Mouse (Mus musculus): ENCODE data around the gene Msantd3. TPM values are rescaled to one million over a fixed set of nuclear protein-coding genes. Genes with fewer than 3 reads are reported as not detected.
A peak's percentile ranks its signal among the peaks of the same experiment; 100 is the strongest.

The Msantd3 gene
- polyA plus RNA-seq, 1 experiment = 31.6 TPM

- H3K4me1 ChIP-seq (ENCODE audit: control insufficient read depth, insufficient read depth, insufficient read length, low read length) = peaks cover 4% of the 10 kb centered on the region; the same call in 1 of the 2 replicates
- no peak overlapping the region for H3K27ac ChIP-seq (replicated peaks; ENCODE audit: low read depth, low read length)
- H3K4me3 ChIP-seq (ENCODE audit: insufficient read depth, low read depth, low read length) = no peak overlapping the region
These were observed 6.2 kb downstream of the Msantd3 start for GRCm38 (mm10) chr4:48545966-48546365.

DNA sequence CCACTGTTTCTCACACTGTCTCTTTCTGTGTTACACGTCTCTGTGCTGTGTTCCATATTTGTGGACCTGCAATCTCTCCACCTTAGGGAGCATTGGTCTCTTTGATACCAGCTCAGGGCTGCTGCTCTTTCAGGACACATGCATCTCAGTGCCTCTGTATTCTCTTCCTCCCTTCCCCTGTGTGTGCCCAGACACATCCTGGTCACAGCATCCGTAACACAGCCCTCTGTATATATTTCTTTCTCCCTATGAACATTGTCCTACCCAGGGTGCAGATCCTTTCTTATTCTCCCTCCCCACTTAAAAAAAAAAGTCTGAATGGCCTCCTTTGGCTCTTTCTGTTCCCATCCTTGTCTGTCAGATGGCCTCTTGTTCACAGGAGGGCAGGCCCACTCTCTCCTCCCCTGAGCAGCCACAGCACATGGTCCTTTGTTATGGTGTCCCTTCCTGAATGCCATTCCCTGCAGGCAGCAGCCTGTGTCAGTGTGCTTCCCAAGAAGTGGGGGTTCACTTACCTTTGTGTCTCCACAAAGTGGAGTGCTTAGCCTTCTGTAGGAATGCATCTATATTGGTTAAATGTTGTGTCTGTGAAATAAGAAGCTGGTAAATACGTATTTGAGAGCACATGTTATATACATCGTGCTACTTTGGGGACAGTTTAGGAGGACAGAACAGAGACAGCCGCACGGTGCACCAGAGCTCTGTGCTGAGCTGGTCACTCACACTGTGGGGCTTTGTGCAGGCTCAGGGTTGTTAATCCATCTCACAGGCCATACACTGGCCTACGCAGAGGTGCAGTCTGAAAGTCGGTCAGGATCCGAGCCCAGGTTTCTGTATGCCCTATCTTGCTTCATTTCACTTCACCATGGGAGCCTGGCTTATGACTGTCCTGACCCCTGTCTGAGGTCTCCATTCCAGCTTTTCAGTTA lies 7.1 kb downstream of the Msantd3 start:
- peaks cover 4% of the 10 kb centered on the region; the same call in 1 of the 2 replicates for H3K4me1 ChIP-seq (ENCODE audit: control insufficient read depth, insufficient read depth, insufficient read length, low read length)
- no peak overlapping the region for H3K27ac ChIP-seq (replicated peaks; ENCODE audit: low read depth, low read length)

DNA sequence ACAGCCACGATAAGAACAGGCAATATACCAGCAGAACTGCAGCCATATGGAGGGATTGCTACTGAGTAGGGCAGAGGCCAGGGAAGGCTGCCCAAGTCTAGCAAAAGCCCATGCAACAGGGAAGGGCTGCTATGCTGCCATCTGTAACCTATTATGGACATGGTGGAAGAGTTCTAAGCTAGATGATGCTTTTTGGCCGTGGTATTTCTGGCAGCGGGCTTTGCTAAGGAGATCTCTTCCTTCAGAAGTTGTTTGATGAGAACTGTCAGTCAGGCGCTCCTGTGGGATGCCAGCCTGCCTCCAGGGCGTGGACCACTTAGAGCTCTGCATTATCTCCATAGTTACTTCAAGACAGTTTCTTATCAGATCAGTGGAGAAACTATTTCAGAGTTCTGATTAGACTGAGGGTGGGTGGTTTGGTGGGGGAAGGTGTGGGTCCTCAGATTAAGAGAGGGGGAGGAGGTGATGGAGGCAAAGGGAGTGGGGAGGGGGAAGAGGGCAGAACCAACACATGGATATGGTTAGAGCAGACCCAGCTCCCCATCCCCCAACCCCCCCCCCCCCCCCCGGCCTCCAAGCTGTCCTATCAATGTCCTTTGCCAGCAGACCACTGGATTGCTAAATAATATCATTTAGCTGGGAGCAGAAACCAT lies 8.8 kb downstream of the Msantd3 start:
- H3K4me1 ChIP-seq (ENCODE audit: control insufficient read depth, insufficient read depth, insufficient read length, low read length) = no peaks in the 10 kb centered on the region

More for the DNA sequence above, 7.1 kb downstream of the Msantd3 start:
- no peak overlapping the region for H3K4me3 ChIP-seq (ENCODE audit: insufficient read depth, low read depth, low read length)

DNA sequence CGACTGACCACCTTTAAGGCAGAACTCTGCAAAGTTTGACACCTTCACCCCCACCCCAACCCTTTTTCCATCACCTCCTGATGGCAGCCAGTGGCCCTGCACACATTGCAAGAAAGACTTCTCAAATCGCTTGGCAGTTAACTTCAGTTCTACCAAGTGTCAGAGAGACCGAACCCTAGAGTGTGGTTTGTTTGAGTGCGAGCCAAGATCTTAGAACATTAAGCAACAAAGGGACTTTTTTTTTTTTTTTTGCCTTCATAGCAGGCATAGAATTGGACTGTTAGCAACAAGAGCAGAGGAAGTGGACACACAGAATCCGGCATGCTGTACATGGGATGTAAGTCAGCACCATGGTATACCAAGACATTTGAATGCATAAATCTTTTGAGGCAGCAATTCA lies 9.9 kb downstream of the Msantd3 start:
- Histone ChIP-seq H3K4me3 (ENCODE audit: insufficient read depth, low read depth, low read length) (no peak overlapping the region), H3K4me1 (ENCODE audit: control insufficient read depth, insufficient read depth, insufficient read length, low read length) (no peaks in the 10 kb centered on the region), H3K27ac (replicated peaks; ENCODE audit: low read depth, low read length) (no peak overlapping the region)

More for the DNA sequence above, 8.8 kb downstream of the Msantd3 start:
- H3K27ac ChIP-seq (replicated peaks; ENCODE audit: low read depth, low read length) = no peak overlapping the region
- H3K4me3 ChIP-seq (ENCODE audit: insufficient read depth, low read depth, low read length) = no peak overlapping the region

DNA sequence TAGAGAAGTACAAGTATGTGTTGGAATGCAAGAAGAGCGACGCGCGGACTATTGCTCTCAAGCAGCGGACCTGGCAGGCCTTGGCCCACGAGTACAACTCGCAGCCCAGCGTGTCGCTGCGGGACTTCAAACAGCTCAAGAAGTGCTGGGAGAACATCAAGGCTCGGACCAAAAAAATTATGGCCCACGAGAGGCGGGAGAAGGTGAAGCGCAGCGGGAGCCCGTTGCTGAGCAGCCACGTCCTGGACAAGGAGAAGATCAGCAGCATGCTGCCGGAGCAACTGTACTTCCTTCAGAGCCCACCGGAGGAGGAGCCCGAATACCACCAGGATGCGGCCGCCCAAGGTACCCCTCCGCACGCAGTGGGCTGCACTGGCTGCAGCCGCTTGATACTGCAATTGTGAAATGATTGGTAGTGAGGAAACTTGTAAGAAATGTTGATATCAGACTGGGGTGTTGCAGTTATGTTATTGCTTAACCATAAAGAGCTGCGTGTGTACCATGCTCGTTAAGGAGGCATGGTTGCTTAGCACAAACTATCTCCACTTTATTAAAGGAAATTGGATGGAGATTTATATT lies 12.8 kb downstream of the Msantd3 start:
- H3K27ac ChIP-seq (replicated peaks; ENCODE audit: low read depth, low read length) = no peak overlapping the region
- no peak overlapping the region for H3K4me3 ChIP-seq (ENCODE audit: insufficient read depth, low read depth, low read length)
- no peaks in the 10 kb centered on the region for H3K4me1 ChIP-seq (ENCODE audit: control insufficient read depth, insufficient read depth, insufficient read length, low read length)

GRCm38 (mm10) chr4:48554132-48554531 lies 14.4 kb downstream of the Msantd3 start:
- Histone ChIP-seq H3K27ac (replicated peaks; ENCODE audit: low read depth, low read length) (no peak overlapping the region), H3K4me1 (ENCODE audit: control insufficient read depth, insufficient read depth, insufficient read length, low read length) (no peaks in the 10 kb centered on the region), H3K4me3 (ENCODE audit: insufficient read depth, low read depth, low read length) (no peak overlapping the region)

DNA sequence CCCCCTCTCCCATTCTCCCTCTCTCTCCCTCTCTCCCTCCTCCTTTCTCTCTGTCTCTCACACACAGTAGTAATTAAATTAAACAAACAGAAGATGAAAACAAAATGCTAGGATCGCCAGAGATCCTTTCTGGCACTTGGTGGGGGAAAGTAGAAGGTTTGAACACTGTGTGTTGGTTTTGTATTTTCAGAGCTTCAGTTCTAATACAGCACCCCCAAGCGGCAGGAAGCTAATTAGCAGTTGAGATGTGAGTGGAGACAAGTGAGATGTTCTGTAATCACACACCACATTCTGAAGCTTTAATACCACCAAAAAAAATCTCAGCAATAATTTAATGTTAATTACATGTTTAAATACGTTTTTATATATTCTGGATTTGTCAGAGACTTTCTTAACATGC lies 16.0 kb downstream of the Msantd3 start:
- Histone ChIP-seq H3K27ac (replicated peaks; ENCODE audit: low read depth, low read length) (no peak overlapping the region), H3K4me1 (ENCODE audit: control insufficient read depth, insufficient read depth, insufficient read length, low read length) (no peaks in the 10 kb centered on the region), H3K4me3 (ENCODE audit: insufficient read depth, low read depth, low read length) (no peak overlapping the region)

DNA sequence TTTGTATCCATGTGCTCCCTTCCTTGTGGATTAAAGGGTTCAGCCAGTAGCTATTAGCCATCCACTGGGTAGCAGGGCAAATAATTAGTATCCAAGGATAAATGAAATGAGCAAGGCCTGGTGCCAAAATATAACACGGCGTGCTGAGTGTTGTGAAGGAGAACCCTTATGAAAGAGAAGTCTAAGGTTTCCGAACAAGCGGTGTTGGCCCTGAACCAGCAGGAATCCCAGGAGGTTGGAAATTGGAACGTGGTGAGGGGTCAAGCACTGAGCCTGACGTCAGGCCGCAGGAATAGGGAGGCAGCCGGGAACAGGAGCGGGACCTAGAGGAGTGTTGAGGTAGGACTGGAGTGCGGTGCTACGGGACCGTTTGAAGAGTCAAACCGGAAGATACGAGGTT lies 19.9 kb downstream of the Msantd3 start:
- Histone ChIP-seq H3K27ac (replicated peaks; ENCODE audit: low read depth, low read length) (peak overlapping the region; percentile 89), H3K4me1 (ENCODE audit: control insufficient read depth, insufficient read depth, insufficient read length, low read length) (no peaks in the 10 kb centered on the region), H3K4me3 (ENCODE audit: insufficient read depth, low read depth, low read length) (peak overlapping the region; percentile 58)

DNA sequence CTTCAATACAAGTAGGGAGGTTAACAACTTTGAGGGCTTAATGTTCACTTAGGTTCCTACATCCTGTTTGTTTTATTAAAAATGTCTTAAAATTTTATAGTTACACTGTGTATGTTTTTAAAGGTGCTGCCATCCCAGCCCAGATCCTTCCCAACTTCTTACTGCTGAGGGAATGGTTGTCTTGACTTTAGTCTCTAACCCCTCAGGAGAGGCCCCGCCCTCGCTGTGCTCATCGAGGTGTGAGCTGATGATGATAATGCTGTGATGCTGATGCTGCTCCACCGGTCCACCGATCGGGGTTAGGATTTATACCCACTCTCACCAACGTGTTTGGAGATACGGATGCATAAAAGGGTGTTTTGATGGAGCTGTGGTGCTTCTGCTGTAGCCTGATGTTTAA lies 22.1 kb downstream of the Msantd3 start:
- Histone ChIP-seq H3K4me3 (ENCODE audit: insufficient read depth, low read depth, low read length) (no peak overlapping the region), H3K27ac (replicated peaks; ENCODE audit: low read depth, low read length) (no peak overlapping the region), H3K4me1 (ENCODE audit: control insufficient read depth, insufficient read depth, insufficient read length, low read length) (no peaks in the 10 kb centered on the region)

DNA sequence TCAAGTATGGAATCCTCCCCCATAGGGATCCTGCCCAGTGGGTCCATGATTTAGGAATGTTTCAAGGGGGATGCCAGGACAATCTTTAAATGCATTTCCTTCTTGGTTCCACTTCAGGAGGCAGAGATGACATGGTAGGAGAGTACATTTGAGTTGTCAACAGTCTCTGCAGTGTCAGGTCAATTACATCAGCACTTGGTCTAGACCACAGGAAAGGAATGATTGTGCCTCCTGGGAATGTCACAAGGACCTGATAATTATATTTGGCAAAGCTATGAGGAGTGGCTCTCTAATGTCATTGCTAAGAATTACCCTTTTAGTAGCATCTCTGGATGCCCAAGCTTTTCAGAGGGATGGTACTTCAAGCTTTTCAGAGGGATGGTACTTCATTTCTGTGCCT lies 25.2 kb downstream of the Msantd3 start:
- Histone ChIP-seq H3K4me1 (ENCODE audit: control insufficient read depth, insufficient read depth, insufficient read length, low read length) (no peaks in the 10 kb centered on the region), H3K27ac (replicated peaks; ENCODE audit: low read depth, low read length) (no peak overlapping the region), H3K4me3 (ENCODE audit: insufficient read depth, low read depth, low read length) (no peak overlapping the region)

DNA sequence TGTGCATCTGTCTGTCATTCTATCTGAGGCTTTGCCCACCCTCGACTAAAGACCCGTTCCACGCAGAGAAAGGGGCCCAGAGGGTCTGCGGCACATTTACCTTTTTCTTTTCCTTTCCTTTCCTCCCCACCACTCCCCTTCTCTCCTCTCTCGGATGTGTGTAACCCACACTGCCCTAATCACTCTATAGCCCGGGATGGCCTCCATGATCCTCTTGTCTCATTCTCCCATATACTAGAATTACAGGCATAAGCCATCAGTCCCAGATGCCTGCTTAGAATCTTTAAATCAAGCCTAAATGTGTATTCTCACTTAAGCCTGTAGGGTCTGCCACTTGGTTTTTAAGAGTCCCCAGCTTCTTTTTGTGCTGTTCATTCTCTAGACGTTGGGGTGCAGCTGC lies 36.6 kb downstream of the Msantd3 start:
- H3K4me3 ChIP-seq (ENCODE audit: insufficient read depth, low read depth, low read length) = no peak overlapping the region
- H3K4me1 ChIP-seq (ENCODE audit: control insufficient read depth, insufficient read depth, insufficient read length, low read length) = peaks cover 9% of the 10 kb centered on the region
- H3K27ac ChIP-seq (replicated peaks; ENCODE audit: low read depth, low read length) = no peak overlapping the region

DNA sequence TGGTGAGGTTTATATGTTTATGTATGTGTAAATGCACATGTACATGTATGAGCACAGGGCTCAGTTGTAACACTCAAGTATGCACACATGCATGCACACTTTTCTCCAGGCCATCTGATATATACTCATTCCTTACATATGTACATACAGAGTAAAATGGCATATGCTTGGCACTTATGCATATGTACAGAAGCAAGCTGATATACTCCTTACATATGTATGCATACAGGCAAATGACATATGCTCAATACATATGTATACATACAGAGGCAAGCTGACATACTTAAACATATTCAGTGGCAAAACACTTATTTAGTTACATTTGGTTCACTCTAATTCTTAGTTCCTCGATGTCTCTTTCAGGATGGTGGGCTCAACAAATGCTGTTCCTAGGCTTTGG lies 38.1 kb downstream of the Msantd3 start:
- H3K27ac ChIP-seq (replicated peaks; ENCODE audit: low read depth, low read length) = peak overlapping the region; percentile 97
- no peak overlapping the region for H3K4me3 ChIP-seq (ENCODE audit: insufficient read depth, low read depth, low read length)
- H3K4me1 ChIP-seq (ENCODE audit: control insufficient read depth, insufficient read depth, insufficient read length, low read length) = peaks cover 9% of the 10 kb centered on the region

GRCm38 (mm10) chr4:48578399-48578798 lies 38.7 kb downstream of the Msantd3 start:
- no peak overlapping the region for H3K4me3 ChIP-seq (ENCODE audit: insufficient read depth, low read depth, low read length)
- H3K4me1 ChIP-seq (ENCODE audit: control insufficient read depth, insufficient read depth, insufficient read length, low read length) = peaks cover 9% of the 10 kb centered on the region
- peak overlapping the region; percentile 97 for H3K27ac ChIP-seq (replicated peaks; ENCODE audit: low read depth, low read length)

DNA sequence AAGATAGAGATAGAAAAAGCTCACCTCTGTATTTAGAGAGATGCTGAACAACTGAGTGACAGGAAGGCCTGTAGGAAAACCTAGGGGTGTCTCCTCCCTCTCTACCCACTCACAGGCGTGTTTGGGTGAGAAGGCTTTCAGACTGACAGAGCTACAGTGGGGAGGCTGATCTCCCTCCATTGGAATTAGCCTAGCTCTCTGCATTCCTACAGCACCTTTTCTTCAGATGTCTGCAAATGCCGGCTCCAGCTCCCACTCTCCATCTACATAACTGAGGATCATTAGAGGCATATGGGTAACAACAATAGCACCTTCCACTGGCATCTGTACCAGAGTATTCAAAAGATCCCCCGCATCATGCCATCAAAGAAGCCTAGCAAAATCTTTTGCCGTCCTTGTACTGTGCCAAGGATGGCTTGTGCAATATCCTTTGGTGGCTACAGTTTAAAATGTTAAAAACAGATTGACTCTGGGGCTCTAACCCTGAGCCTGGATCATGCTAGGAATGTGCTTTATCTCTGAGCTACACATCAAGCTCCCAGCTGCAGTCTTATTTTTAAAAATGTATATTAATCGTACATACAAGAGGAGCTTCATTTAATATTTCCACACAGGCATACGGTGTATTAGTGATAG lies 39.9 kb downstream of the Msantd3 start:
- Histone ChIP-seq H3K27ac (replicated peaks; ENCODE audit: low read depth, low read length) (peak overlapping the region; percentile 55), H3K4me3 (ENCODE audit: insufficient read depth, low read depth, low read length) (no peak overlapping the region), H3K4me1 (ENCODE audit: control insufficient read depth, insufficient read depth, insufficient read length, low read length) (peaks cover 6% of the 10 kb centered on the region; the same call in 1 of the 2 replicates)

DNA sequence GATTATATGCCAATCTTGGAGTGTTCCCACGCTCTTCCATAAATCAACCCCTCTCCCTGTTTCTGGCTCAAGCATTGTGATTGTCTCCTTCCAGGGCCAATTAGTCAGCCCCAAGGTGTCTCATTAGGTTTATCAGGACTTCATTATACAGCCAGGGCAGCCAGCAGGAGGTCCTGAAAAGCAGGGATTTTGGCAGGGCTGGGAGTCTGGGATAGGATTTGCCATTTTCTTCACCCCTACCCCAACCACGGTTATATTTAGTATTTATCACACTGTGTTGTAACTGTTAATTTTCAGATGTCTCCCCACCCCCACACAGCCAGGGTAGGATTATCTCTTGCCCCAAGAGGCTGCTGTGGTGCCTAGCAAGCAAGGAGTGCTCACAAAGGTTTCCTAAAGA lies 41.5 kb downstream of the Msantd3 start:
- Histone ChIP-seq H3K4me1 (ENCODE audit: control insufficient read depth, insufficient read depth, insufficient read length, low read length) (peaks cover 6% of the 10 kb centered on the region; the same call in 1 of the 2 replicates), H3K4me3 (ENCODE audit: insufficient read depth, low read depth, low read length) (no peak overlapping the region), H3K27ac (replicated peaks; ENCODE audit: low read depth, low read length) (no peak overlapping the region)

All from brown adipose tissue, adult 24 weeks (tissue).